Mouse (Mus musculus) mouse embryonic stem cell (cell line): ENCODE data around the gene Itsn2.
"Not testable (repeated sequence)": the region's sequence is repeated elsewhere in the genome, so short reads cannot be mapped to it uniquely, and the experiment has no call there.

Experiments used
- in situ Hi-C, 2 experiments: fragments of 300-500 bp; cut with MboI; formaldehyde crosslinking; loops; 1 replicate in 1 of 2; 3 replicates in 1 of 2; pipeline ENCODE4 v1.14.3; 2019 to 2020; ENCODE audit warnings: low sequenced_read_pairs in 2 of 2, low pct_unique_long_range_greater_than_20kb in 1 of 2, mixed read lengths in 1 of 2; ENCODE audit not compliant: unreplicated experiment in 1 of 2

Gene Itsn2

GRCm38 (mm10) chr12:4742183-4742582 lies 149.7 kb downstream of the Itsn2 start:
- in situ Hi-C loops = no loop called here

GRCm38 (mm10) chr12:4744486-4744885 lies 152.0 kb downstream of the Itsn2 start:
- in situ Hi-C loops = no loop called here

DNA sequence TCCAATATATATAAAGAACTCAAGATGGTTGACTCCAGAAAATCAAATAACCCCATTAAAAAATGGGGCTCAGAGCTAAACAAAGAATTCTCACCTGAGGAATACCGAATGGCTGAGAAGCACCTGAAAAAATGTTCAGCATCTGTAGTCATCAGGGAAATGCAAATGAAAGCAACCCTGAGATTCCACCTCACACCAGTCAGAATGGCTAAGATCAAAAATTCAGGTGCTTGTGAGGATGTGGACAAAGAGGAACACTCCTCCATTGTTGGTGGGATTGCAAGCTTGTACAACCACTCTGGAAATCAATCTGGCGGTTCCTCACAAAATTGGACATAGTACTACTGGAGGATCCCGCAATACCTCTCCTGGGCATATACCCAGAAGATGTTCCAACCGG lies 162.0 kb downstream of the Itsn2 start:
- in situ Hi-C loops = not testable (repeated sequence)

DNA sequence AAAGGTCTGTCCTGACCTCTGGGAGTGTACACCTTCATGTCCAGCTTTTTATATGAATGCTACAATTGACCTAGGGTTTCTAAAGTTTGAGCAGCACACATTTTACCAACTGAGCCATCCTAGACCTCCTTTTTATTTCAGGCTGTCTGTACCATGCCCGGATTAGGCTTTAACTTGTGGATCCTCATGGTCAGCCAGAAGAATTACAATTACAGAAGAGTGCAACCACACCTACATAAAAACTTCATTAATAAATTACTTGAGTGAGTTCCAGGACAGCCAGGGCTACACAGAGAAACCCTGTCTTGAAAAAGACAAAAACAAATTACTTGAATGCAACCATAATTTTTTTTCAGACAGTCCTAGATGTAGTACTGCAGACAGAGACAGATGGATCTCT lies 164.6 kb downstream of the Itsn2 start:
- in situ Hi-C loops = no loop called here
